Mouse (Mus musculus) adipocyte (in vitro differentiated cells): Measurements from ENCODE around the gene Ndufs7.
"Not testable (repeated sequence)": the region's sequence is repeated elsewhere in the genome, so short reads cannot be mapped to it uniquely, and the experiment has no call there.

ENCODE experiments used
- DNase-seq: peaks from one replicate; pipeline ENCODE4 v3.0.0-alpha.2; 2016; ENCODE audit warnings: low spot score

Gene Ndufs7

DNA sequence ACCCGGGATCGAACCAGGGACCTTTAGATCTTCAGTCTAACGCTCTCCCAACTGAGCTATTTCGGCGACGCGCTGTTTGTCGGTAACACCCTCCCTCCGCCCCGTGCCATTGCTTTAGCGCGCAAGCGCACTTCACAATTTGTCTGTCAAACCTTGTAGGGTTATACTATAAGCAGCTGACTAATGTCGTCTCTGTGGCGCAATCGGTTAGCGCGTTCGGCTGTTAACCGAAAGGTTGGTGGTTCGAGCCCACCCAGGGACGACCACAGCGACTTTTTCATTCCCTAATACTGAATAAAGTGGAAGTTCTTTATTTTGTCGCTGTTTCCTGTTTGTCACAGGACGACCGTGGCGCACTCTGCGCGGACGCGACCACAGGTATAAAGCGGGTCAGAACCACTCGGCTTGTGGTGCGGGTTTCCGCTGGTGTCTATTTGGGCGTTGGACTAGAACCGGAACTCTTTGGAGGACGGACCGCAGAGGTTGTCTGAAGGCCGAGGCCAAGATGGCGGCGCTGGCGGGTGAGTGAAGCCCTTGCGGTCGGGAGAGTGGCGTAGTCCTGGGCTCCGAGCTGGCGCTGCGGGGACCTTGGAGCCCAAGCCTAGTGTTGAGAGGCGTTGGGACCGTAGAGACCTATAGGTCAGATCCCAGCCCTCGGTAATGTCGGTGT is at the start of gene Ndufs7:
Ndufs7 (plus strand) TSS at position 151 of the 670 bp plus-strand sequence.
- peak; percentile 96 for DNase-seq

DNA sequence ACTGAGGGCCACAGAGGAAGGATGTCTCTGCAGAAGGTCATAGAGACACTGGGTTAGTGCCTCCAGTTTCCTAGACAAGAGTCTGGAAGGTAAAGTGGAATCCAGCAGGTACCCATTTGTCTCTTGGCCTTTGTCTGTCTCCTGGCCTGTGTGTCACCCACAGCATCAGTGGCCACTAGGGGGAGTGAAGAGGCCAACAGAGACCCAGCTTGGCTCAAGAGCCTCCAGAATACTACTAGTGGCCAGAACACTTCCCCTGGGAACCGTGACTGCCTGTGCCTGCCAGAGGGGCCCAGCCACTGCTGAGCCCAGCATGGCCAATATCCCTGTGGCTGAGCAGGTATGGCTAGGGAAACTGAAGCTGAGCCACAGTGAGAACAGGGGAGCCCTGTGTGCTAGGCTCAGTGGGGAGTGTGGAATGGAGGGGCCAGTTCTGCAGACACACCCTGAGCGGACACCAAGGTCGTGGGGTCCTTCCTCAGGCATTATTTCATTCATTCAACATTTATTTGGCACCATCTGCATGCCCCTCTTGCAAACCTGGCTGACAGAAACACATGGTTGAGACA is 49.4 kb upstream of the Ndufs7 start:
- peak; percentile 88 for DNase-seq

DNA sequence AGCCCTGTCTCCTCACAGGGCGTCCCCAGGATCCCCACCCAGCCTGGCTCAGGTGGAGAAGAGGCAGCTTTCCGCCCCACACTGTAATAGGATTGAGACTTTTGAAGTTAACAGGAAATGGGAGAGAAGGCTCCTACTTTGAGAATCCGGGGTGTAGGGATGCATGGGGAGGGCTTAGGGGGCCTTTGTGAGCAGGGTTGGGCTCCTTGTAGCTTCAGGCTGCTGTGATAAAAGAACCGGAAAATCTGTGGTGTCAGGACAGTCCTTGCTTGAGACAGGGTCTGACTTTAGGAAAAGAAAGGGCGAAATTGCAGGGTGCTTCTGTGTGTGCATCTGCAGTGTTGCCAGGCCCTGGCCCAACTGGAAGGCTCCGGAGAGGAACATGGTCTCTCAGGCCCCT is 48.4 kb upstream of the Ndufs7 start:
- DNase-seq, result no peak

DNA sequence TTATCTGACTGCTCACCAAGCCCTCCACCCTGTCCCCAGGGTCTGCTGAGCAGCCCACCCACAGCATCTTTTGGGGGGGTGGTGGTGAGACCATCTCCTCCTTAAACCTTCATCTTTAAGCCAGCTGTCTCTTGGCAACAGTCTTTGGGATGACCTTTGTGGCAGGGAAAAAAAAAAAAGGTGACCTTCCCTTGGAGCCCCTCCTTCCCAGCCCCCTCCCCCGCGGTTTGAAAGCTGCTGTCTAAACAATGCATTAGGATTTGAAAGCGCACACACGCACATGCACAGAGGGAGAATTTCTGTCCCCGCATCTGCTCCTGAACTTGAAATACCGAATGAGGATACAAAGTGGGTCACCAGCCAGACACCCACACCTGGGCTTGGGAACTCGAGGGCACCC is 44.9 kb upstream of the Ndufs7 start:
- no peak for DNase-seq

DNA sequence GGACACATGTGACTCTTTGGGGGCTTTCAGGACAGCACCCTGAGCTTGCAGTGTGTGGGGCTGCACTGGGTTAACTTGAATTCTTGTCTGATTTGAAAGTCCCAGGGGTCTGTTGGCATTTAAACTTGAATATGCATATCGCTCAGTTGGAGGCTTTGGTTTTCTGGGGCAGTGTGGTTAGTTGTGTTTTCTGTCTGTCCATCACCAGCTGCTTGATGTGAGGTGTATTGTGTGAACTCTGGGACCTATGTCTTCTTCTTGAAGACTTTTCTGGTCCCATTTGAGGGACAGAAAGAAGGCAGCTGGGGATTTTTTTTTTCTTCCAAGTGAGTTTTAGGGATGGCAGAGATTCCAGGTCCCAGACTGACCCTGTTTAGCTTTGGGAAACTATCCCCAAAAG is 41.7 kb upstream of the Ndufs7 start:
- DNase-seq, result no peak

DNA sequence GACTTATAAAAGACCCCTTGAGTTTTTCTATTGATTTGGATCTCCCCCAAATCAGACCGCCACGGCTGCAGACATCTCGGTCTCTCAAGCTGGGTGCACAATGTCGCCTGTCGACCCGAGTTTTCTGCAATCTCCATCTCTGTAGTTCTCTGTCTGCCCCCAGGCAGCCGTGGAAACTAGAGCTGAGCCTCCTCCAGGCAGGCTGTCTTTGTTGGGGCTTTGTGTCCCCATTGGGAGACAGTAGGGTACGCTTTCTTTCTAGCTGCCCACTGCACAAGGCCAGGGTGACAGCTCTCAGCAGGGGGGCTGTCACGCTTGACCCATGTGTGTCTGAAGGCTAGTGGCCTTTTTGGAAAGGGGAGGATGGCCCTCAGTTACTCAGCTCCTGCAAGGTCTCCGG is 41.2 kb upstream of the Ndufs7 start:
- no peak for DNase-seq

DNA sequence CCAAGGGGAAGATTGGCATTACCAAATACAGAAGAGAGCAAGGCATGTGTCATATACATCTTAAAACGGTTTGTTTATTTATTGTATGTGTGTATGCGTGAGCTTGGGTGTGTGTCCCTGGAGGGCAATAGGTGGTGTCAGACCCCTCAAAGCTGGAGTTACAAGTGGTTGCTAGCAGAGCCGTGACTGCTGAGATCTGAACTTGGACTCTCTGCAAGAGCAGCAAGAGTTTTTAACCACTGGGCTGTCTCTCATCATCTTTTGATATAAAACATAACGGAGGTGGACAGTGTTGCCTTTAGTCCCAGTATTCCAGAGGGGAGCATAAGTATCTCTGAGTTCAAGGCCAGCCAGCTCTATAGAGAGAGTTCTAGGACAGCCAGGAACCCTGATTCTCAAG is 40.7 kb upstream of the Ndufs7 start:
- DNase-seq, result no peak

DNA sequence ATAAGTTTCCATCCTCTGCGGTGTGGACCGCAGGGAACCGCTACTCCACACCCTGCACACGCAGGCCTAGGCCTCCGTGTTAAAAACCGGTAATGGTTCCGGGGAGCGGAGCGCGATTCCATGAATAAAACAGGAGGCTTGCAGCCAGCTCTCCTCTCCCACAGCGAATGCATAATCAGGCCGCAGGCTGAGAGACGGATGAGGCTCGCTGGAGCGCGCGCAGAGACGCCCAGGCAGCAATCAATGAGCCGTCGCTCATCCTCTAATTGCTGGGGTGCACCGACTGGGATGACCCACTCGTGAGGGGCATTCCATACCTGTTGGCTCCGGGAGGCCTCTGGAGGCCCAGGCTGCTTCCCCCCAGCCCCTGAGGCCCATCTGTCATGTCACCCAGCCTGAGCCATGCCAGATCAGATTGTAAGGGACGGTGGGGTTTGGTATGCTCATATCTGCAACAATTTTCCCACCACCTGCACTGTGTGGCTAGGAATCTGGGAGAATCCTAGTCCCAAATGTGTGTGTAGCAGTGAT is 40.0 kb upstream of the Ndufs7 start:
- DNase-seq, result no peak

DNA sequence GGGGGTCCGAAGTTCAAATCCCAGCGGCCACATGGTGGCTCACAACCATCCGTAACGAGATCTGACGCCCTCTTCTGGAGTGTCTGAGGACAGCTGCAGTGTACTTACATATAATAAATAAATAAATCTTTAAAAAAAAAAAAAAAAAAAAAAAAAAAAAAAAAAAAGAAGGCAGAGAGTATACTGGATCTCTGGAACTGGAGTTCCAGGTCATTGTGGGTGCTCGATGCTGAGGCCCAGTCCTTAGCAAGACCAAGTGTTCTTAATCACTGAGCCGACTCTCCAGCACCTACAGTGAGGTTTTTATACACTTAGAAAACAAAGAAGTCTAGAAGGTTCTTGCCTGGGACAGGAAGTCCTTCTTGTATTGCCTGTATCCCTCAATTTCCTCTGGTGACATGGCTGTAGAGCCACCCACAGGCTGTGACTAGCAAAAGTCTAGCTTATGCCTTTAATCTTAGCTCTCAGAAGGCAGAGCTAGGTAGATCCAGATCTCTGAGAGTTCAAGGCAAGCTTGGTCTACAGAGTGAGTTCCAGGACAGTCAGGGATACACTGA is 37.3 kb upstream of the Ndufs7 start:
- not testable (repeated sequence) for DNase-seq

DNA sequence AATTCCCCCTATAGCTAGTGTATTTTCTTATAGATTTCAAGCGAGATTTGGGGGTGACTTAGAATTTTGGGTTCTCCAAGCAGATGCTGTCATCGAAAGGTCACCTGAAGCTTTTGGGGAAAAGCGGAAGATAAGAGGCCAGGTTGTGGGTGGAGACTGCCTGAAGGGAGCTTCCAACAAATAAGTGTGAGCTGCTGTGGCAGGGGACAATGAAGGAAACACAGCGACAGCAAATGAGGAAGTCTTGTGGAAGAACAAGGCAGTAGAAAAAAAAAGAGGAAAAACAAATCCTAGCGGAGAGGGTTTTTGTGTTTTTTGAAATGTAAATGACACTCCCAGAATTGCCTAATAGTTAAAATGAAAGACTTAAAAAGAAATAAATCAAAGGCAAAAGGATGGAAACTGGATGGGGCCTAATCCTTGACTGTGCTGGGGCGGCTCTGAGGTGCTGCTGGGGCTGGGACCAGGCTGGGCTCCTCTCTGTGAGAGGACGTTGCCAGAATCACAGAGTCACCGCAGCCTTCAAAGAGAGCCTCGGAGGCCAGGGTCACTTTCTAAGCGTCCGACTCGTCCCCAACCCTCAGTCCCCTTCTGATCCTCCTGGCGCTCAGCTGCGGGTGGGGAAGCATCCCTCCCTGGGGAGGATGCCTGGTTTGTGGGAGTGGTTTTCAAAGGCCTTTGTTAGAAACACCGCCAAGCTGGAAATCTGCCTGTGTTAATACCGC is 33.7 kb upstream of the Ndufs7 start:
- DNase-seq, result no peak

DNA sequence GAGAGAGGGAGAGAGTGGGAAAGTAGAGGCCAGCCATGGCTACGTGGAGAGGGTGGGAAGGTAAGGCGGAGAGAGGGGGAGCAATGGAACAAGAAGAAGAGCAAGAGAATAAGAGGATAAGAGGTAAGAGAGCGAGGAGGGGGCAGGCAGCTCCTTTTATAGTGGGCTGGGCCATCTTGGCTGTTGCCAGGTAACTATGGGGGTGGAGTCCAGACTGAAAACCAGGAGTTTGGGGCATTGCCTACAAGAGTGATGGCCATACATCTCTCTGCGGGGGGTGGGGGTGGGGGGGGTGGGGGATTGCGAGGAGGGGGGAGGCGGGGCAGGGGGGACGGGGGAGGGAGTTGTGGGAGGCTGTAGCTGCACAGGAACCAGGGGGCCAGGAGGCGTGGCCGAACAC is 28.2 kb upstream of the Ndufs7 start:
- no peak for DNase-seq

DNA sequence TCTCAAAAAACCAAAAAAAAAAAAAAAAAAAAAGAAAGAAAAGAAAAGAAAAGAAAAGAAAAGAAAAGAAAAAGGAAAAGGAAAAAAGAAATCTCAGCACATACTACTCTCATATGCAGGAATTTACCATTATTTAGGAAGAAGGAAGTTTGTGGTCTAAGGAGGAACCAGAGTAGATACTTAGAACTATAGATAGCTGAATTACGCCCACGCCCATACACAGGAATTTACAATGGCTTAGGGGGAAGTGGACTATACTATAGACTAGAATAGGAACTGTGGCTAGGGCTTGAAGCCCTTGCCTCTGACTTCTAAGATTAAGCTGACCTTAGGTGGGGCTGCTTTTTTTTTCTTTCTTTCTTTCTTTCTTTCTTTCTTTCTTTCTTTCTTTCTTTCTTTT is 25.8 kb upstream of the Ndufs7 start:
- not testable (repeated sequence) for DNase-seq

DNA sequence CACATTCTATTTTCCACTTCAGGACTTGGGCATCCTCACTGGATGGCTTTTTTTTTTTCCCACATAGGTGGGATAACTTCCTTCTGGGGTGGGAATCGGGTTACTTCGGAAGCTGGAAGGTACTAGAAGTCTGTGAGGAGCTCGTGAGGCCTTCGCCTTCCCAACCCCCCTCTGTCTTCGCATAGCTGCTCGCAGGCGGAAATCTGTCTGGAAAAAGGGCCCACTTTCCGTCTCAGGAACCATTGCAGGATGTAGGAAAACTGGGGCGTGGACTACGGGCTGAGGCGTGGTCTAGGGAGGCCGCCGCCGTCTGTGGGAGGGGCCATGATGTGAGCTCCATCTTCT is 22.9 kb upstream of the Ndufs7 start:
- DNase-seq, result no peak

DNA sequence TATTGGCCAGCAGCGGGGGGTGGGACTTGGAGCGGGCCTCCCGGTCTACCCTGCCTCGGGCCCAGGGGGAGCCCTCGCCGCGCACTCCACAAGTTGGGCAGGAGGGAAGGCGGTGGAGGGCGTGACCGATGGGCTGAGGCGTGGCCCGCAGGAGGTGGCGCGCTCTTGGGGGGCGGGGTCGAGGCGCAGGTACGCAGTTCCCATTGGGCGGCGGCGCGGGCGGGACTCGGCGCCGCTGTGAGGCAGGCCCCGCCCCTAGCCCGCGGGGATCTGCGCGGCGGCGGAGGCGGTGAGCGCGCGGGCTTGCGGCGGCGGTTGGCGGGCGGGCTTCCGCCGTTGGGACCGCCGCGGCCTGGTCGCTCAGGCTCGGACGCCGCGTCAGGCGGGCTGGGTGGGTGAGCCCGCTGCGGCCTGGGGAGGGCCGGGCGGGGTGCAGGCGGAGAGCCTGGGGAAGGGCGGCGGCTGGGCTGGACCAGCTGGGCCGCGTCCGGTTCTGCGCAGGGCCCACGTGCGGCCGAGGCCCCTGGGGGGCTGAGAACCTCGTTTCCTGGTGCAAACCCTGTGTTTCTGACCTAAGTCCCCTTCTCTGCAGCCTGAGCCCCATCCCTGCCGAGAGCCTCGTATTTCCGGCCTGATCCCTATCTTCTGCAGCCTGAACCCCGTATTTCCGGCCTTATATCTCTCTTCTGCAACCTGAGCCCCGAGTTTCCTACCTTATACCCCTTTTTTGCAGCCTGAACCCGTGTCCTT is 22.3 kb upstream of the Ndufs7 start, which contains the start of gene Mum1:
Mum1 (plus strand) TSS at position 19 of the 750 bp plus-strand sequence.
- DNase-seq, result peak; percentile 99

DNA sequence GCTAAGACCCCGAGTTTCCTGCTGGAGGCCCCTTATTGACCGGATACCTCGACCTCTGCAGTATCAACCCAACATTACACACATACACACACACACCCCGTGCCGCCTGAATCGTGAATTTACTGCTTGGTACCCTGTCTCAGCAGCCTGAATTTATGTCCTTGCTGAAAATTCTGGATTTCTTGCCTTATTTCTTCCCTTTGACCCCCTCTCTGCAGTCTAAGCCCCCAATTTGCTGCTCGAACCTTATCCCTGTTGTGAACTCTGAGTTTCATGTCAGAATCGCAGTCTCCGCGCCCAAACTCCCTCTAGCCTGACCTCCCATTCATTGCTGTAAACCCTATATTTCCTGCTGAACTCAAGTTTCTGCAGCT is 21.8 kb upstream of the Ndufs7 start:
- peak; percentile 19 for DNase-seq

DNA sequence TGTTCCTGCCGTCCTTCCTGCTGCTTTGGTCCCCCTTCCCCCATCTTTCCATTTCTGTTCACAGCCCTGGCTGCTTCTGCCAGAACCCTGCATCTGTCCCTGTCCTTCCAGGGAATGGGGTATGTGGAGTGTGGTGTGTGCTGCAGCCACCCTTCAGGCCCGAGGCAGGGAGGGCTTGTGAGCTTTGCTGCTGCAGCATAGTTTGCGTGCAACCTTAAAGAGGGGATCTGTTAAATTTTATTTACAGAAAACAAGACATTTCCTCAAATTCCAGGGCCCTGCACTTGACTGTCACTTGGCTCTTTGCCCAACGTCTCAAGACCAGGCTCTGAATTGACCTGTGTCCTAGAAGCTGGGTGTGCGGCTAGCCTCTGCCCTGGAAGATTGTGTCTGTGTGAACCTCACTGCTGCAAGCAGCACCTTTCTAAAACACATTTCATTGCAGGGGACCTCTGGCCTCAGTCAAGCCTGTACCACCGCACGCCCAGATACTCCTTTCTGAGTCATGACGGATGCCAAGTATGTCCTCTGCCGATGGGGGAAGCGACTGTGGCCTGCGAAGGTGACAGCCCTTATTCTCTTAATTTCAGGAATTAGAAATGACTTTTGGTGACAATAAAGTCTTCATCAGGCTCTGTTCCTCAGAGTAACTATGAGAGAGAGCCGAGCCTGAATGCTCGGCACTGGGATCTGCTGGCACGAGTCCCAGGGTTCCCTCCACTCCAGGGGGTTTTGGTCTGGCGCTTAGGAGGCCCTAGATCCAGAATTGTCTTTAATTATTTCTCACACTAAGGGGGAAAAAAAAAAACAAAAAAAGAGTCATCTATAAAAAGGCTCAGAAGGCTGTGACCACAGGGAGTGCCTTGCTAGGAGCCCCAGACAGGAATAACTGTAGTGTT is 20.8 kb upstream of the Ndufs7 start:
- DNase-seq, result peak; percentile 92

DNA sequence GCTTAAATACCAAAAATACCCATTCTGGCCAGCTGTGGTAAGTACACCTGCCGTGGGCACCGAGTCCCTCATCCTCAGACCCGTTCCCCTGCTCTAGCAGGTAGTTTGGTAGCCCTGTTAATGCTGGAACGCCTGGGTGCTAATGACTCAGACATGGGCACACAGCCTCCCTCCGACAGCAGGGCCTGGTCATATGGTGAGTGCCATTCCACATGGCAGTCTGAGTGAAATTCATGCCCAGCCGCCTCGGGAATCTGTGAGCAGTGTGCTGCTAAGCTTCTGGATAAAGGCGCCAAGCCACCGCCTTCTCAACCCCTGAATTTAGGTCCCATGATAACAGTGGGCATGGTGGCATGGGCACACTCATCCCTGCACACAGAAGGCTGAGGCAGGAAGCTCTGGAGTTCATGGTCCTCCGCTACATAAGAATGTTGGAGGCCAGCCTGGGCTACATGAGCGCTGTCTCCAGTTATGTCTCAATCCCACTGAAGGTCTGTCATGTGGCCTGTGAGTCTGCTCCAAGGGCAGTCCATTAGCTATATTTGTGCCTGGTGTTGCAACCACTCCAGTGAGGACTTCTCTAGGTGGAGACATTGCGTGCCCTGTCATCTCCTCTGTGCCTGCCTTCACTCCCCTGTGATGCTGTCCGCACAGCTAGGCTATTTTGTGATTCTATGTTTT is 12.6 kb upstream of the Ndufs7 start:
- peak; percentile 55 for DNase-seq

DNA sequence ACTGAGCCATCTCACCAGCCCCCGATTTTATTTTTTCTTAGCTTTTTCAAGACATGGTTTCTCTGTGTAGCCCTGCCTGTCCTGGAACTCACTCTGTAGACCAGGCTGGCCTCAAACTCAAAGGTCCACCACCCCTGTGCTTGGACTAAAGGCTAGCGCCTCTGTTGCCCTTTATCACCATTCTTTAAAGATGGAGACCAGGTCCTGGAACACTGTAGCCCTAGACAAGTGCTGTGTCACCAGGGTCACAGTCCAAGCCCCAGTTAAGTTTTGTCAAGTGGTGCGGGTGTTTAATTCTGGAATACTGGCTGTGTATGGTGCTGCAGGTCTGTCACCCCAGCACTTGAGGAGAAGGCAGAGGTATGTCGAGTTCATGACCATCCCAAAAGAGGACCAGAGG is 11.9 kb upstream of the Ndufs7 start:
- DNase-seq, result no peak

DNA sequence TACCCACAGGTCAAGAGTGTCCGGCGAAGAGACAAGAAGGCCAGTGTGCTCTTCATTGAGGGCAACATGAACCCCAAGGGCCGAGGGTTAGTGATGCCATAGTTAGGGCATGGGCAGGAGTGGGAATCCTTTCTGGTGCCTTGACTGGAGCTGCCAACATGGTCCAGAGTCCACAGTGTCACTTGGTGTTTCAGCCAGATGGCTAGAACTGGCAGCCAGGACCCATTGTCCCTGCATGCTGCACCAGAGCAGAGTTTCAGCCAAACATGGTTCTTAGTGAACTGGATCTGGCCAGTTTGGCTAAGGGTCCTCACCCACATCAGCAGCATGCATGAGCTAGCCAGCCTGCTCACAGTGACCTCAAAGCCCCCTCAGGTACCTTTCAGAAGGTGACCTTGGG is 10.6 kb upstream of the Ndufs7 start:
- DNase-seq, result no peak

DNA sequence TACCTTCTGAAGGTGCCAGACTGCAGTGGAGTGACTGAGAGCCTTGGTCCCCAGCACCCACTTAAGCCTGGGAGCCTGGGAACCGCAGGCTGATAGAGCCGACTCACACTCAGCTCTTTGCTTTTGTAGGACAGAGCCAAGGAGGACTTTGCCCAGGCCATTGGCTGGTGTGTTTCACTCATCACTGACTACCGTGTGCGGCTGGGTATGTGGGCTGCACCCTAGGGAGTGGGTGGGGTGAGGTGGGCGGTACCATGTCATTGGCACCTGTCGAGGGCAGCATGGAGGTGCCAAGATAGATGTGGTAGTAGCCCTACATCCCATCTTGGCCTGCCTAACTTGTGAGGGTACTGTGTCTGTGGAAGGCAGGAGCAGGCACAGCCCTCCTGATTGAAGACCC is 9.1 kb upstream of the Ndufs7 start:
- DNase-seq, result no peak

DNA sequence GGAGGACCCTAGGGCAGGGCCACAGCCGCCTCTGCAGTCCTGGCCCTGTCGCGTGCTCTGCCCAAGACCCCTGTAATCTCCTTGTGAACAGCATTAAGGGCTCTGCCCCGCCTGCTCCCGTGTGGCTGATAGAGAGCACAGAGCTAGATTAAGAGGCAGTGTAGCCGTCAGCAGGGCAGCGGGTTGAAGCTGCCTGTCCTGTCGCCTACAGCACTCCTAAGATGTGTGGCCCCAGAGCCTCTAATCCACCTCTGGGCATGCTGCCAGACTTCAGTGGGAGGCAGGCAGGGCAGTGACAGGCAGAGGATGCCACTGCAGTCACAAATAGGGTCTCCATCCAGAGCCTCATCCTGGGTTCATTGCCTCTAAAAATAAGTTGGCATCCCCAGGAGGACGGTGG is 6.8 kb upstream of the Ndufs7 start:
- no peak for DNase-seq
